10 mouse cellular contexts compared by ENCODE assay signal in the genomic region with DNA sequence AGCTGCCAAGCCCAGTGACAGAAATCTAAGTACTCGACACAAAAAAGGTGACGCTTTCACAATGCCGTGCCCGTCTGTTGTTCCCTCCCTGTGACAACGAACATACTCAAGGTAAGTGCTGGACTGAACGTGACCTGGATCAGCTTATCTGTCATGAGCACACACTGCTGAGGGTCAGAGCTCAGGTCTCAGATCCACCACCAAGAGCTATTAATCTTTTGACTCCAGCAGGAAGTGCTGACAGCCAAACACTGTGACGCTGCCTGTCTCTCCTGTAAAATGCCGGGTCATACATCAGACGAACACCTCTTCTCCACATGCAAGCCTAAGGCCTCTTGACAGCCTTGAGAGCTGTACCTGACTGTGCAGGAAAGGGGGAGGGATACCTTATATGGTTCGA.
A peak's percentile ranks its signal among the peaks of the same experiment; 100 is the strongest.
DNase-seq lines count a peak whose midpoint lies in the region; ATAC-seq and TF ChIP-seq lines count a peak whose summit lies in the region.
"Had no signal": no experiment of that assay in that cellular context is flagged by ENCODE, and none has a peak within 500 bp of the region (broad histone marks: within the 10 kb centered on the region; RNA-seq: fewer than 3 reads in every experiment).

No protein-coding gene starts in this region.

- peak; percentile 55; the same call in 1 of the 2 replicates for TF ChIP-seq EP300 in liver, postnatal 0 days (IDR thresholded peaks at IDR 0.05; ENCODE audit: low read depth)

- no peak overlapping the region for H3K4me3 ChIP-seq in intestine, embryonic 14.5 days (ENCODE audit: low read depth, low read length)
- no peak overlapping the region for H3K4me3 ChIP-seq in liver, postnatal 0 days (ENCODE audit: low read depth, low read length)
- H3K4me3 ChIP-seq: midbrain, embryonic 12.5 days had no signal

- DNase-seq in CD4-positive, CD25-positive, alpha-beta regulatory T cell, adult 2 months (ENCODE audit: low read depth, low spot score), result peak; percentile 2
- DNase-seq in kidney, adult 9 months, result peak; percentile 6
- DNase-seq in kidney, adult 18-20 months, result no peak
- DNase-seq in intestine, embryonic 14.5 days (ENCODE audit: low spot score), result no peak
- DNase-seq in liver, postnatal 0 days, result peak; percentile 17
- no peak for DNase-seq in layer of hippocampus, adult 8-10 months (ENCODE audit: low spot score in 2 of 2)
- DNase-seq: gastrocnemius, postnatal 10 days had no signal

- H3K27ac ChIP-seq in intestine, embryonic 14.5 days (ENCODE audit: low read depth), result no peak overlapping the region
- 0 out of 2 replicates have a peak overlapping the region, but pooled peaks have one; percentile 40 for H3K27ac ChIP-seq in liver, postnatal 0 days (ENCODE audit: low read depth)
- H3K27ac ChIP-seq: midbrain, embryonic 12.5 days had no signal

- peaks cover 8% of the 10 kb centered on the region; the same call in 1 of the 2 replicates for H3K4me1 ChIP-seq in intestine, embryonic 14.5 days (replicated peaks; ENCODE audit: control insufficient read depth, insufficient read depth, low read length)
- H3K4me1 ChIP-seq in liver, postnatal 0 days (ENCODE audit: insufficient read depth), result 0 out of 2 replicates have a peak, but pooled peaks cover 9% of the 10 kb centered on the region

- 33% methylated on average over 10 of the region's 10 CpGs for WGBS in intestine, embryonic 14.5 days
- WGBS in liver, postnatal 0 days (ENCODE audit: insufficient replicate concordance), result 15% methylated on average over 10 of the region's 10 CpGs

- no peak for TF ChIP-seq CTCF in liver, postnatal 0 days (IDR thresholded peaks at IDR 0.05; ENCODE audit: low read depth)

- H3K27me3 ChIP-seq in intestine, embryonic 14.5 days (replicated peaks; ENCODE audit: control insufficient read depth, insufficient read depth, low read length), result no peaks in the 10 kb centered on the region
- H3K27me3 ChIP-seq in liver, postnatal 0 days (ENCODE audit: insufficient read depth, low read length), result no peaks in the 10 kb centered on the region
- H3K27me3 ChIP-seq: midbrain, embryonic 12.5 days had no signal

- no peak overlapping the region for H3K4me2 ChIP-seq in intestine, embryonic 14.5 days (ENCODE audit: low read length)
- peak overlapping the region; percentile 22 for H3K4me2 ChIP-seq in liver, postnatal 0 days (ENCODE audit: low read depth, low read length)
- H3K4me2 ChIP-seq: midbrain, embryonic 12.5 days had no signal

- no peak overlapping the region for H3K9ac ChIP-seq in intestine, embryonic 14.5 days (ENCODE audit: low read length)
- no peak overlapping the region for H3K9ac ChIP-seq in liver, postnatal 0 days (replicated peaks)
- H3K9ac ChIP-seq: midbrain, embryonic 12.5 days had no signal

- H3K36me3 ChIP-seq in intestine, embryonic 14.5 days (ENCODE audit: control insufficient read depth, insufficient read depth, low read length), result no peaks in the 10 kb centered on the region
- no peaks in the 10 kb centered on the region for H3K36me3 ChIP-seq in liver, postnatal 0 days (replicated peaks; ENCODE audit: insufficient read depth, low read length)
- H3K36me3 ChIP-seq: midbrain, embryonic 12.5 days had no signal

- no peak for ATAC-seq in CD4-positive, CD25-positive, alpha-beta regulatory T cell, adult 4 months
- ATAC-seq in intestine, embryonic 14.5 days (replicated peaks; ENCODE audit: low FRiP score, low TSS enrichment, low read depth), result peak; percentile 50; the same call in 1 of the 2 replicates
- peak; percentile 83 for ATAC-seq in liver, postnatal 0 days
- ATAC-seq in erythroblast, adult 5-6 weeks (replicated peaks; ENCODE audit: low FRiP score, poor library complexity, severe bottlenecking), result no peak

- H3K9me3 ChIP-seq in intestine, embryonic 14.5 days (ENCODE audit: control insufficient read depth, low read length), result no peaks in the 10 kb centered on the region
- H3K9me3 ChIP-seq in liver, postnatal 0 days (ENCODE audit: low read length), result no peaks in the 10 kb centered on the region
- H3K9me3 ChIP-seq: midbrain, embryonic 12.5 days had no signal

Comparison
In these comparisons a context has a peak if more than half of its experiments do, and no peak if none do; other contexts are left out.
1. DNase-seq: peak in CD4-positive, CD25-positive, alpha-beta regulatory T cell, adult 2 months (single experiment), kidney, adult 9 months (single experiment) and liver, postnatal 0 days (single experiment); none in kidney, adult 18-20 months (single experiment), intestine, embryonic 14.5 days (single experiment) and layer of hippocampus, adult 8-10 months (0 of 2).
2. ATAC-seq: peak in intestine, embryonic 14.5 days (single experiment) and liver, postnatal 0 days (single experiment); none in CD4-positive, CD25-positive, alpha-beta regulatory T cell, adult 4 months (single experiment) and erythroblast, adult 5-6 weeks (single experiment).